Comparison of ENCODE assay signal across 8 mouse cellular contexts in the genomic region with DNA sequence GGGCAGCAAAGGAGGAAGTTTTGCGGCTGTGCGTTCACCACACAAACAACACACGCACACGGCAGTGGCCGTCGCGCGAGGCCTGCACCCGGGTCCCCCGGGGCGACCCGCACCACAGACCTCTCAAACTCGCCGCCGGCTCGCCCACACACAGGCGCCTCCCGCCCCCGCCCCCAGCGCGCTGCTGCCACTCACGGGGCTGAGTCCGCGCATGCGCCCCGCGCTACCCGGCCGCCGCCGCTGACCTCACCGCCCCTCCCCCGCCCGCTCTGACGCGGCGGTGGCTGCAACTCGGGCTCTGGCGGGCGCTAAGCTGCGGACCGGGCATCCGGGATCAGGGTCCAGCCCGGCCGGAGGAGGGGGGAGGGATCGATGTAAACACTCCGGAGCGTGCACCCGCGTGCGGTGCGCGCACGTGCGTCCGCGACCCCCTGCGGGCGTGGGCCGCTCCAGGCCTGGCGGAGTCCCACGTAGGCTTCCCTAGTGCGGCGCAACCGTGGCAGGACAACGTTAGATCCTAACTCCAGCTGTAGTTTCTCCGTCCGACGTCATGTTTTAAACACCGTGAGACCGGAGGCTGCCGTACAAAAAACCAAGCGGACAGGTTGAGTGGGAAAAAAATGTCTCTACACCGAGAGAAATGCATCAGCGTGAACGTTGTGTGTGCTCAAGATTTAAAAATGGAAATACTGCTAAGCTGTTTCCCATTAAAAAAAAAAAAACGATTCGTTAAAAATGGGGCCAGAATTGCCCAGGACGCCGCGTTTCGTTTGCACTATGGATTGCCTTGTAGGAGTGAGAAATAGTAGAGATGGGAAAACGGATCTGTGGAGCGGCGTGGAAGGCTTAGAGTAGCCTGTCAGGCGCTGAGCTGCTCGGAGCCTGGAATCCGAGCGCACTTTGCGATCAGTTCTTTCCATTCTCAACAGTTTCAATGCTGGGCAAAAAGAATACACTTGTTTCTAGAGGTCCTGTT. TPM values are rescaled to one million over a fixed set of nuclear protein-coding genes. Genes with fewer than 3 reads are reported as not detected.
A peak's percentile ranks its signal among the peaks of the same experiment; 100 is the strongest.
DNase-seq lines count a peak whose midpoint lies in the region; ATAC-seq and TF ChIP-seq lines count a peak whose summit lies in the region.

No protein-coding gene starts in this region.

- H3K4me3 ChIP-seq in cortical plate, adult 2 months (ENCODE audit: insufficient read depth, low read length): peak overlapping the region; percentile 85

- peak; percentile 97 for DNase-seq in gastrocnemius, adult 8-10 months (ENCODE audit: low spot score in 2 of 2)
- peak; percentile 96 to 99 for DNase-seq in left cerebral cortex, postnatal 10 days (ENCODE audit: extremely low spot score in 1 of 2, low spot score in 2 of 2)
- peak; percentile 98 for DNase-seq in right cerebral cortex, postnatal 25 days
- DNase-seq in urinary bladder, postnatal 4 days (ENCODE audit: low spot score in 2 of 2): peak; percentile 98 to 99

- TF ChIP-seq CTCF in cortical plate, adult 2 months (IDR thresholded peaks at IDR 0.05; ENCODE audit: extremely low read depth, insufficient read depth, low read length): no peak

- H3K4me1 ChIP-seq in cortical plate, adult 2 months (ENCODE audit: control insufficient read depth, insufficient read depth, low read length): peaks cover 3% of the 10 kb centered on the region; the same call in 1 of the 2 replicates

- H3K27ac ChIP-seq in cortical plate, adult 2 months (ENCODE audit: insufficient read depth, low read length): peak overlapping the region; percentile 99

- intact Hi-C loops in left cerebral cortex, postnatal 10 days (cut with DNase I): loop anchor here (1.0 to 10.0 kb wide), 4 partner anchors 30 to 335 kb away; no protein-coding TSS in a partner anchor

- ATAC-seq in activated CD4-positive, CD25-positive, alpha-beta regulatory T cell, adult 4 months: peak; percentile 55
- peak; percentile 69 for ATAC-seq in inflammation-experienced regulatory T-cells, adult 6 months
- ATAC-seq in megakaryocyte-erythroid progenitor cell, adult 5-6 weeks (replicated peaks; ENCODE audit: low FRiP score, low TSS enrichment, poor library complexity, severe bottlenecking): peak; percentile 69

- TF ChIP-seq POLR2A in cortical plate, adult 2 months (IDR thresholded peaks at IDR 0.05; ENCODE audit: extremely low read depth, insufficient read depth, low read length): peak; percentile 27

RNA-seq across cellular contexts. Expression of gene Kmt2c, which starts 1.1 kb away (rescaled TPM):
- polyA plus RNA-seq in activated CD4-positive, CD25-positive, alpha-beta regulatory T cell, adult 4 months (2017; shearing (Covaris generic)): 10 to 100 TPM; 26.0 to 27.7 TPM
- polyA plus RNA-seq in cortical plate, adult 2 months (2012; rRNA removed): 37.7 and 38.3 TPM in 2 replicates
- total RNA-seq in gastrocnemius, adult 8-10 months (2022): 10 to 100 TPM; 36.8 to 51.8 (median 38.1) TPM
- polyA plus RNA-seq in inflammation-experienced regulatory T-cells, adult 6 months (2017; shearing (Covaris generic)): 10 to 100 TPM; 16.8 to 34.9 (median 34.9) TPM
- total RNA-seq in left cerebral cortex, postnatal 10 days (2021): 10 to 100 TPM; 69.3 to 70.1 TPM
- total RNA-seq in megakaryocyte-erythroid progenitor cell, adult 5-6 weeks (2014; fragmentation: Nextera tagmentation): 64.3 and 70.7 TPM in 2 replicates
- total RNA-seq in megakaryocyte-erythroid progenitor cell, adult 5-6 weeks (2017): 25.8 and 41.6 TPM in 2 replicates

RNA-seq across cellular contexts. Expression of gene Cct8l1, which starts 16.2 kb away (rescaled TPM):
- polyA plus RNA-seq in activated CD4-positive, CD25-positive, alpha-beta regulatory T cell, adult 4 months (2017; shearing (Covaris generic)): not detected
- polyA plus RNA-seq in cortical plate, adult 2 months (2012; rRNA removed): 0.08 and 0.21 TPM in 2 replicates
- under 1 TPM in 2 of 4 experiments, not detected in 2; 0.17 to 0.29 TPM for total RNA-seq in gastrocnemius, adult 8-10 months (2022)
- polyA plus RNA-seq in inflammation-experienced regulatory T-cells, adult 6 months (2017; shearing (Covaris generic)): under 1 TPM in 1 of 3 experiments, not detected in 2; 0.23 TPM
- under 1 TPM in 1 of 2 experiments, not detected in 1; 0.22 TPM for total RNA-seq in left cerebral cortex, postnatal 10 days (2021)
- total RNA-seq in megakaryocyte-erythroid progenitor cell, adult 5-6 weeks (2014; fragmentation: Nextera tagmentation): not detected in 2 replicates
- total RNA-seq in megakaryocyte-erythroid progenitor cell, adult 5-6 weeks (2017): not detected in 2 replicates

Comparison
In these comparisons a context has a peak if more than half of its experiments do, and no peak if none do; other contexts are left out.
1. Peak in every context shown above with its lines: DNase-seq, ATAC-seq, H3K4me3 ChIP-seq and H3K27ac ChIP-seq.